18 mouse cellular contexts compared by ENCODE assay signal in genomic region chrX:57659571-57659970, GRCm38 (mm10).
A peak's percentile ranks its signal among the peaks of the same experiment; 100 is the strongest.
DNase-seq lines count a peak whose midpoint lies in the region; ATAC-seq lines count a peak whose summit lies in the region.
"Had no signal": no experiment of that assay in that cellular context is flagged by ENCODE, and none has a peak within 500 bp of the region (broad histone marks: within the 10 kb centered on the region; RNA-seq: fewer than 3 reads in every experiment).

No protein-coding gene starts in this region.

- H3K4me1 ChIP-seq in hindbrain, embryonic 16.5 days (ENCODE audit: control insufficient read depth, insufficient read depth, low read depth, low read length): no peaks in the 10 kb centered on the region
- H3K4me1 ChIP-seq in hindbrain, embryonic 11.5 days (replicated peaks; ENCODE audit: control insufficient read depth, insufficient read depth, low read length): no peaks in the 10 kb centered on the region
- H3K4me1 ChIP-seq: embryonic facial prominence, embryonic 13.5 days; forebrain, embryonic 12.5 days; hindbrain, embryonic 15.5 days had no signal

- H3K4me3 ChIP-seq in hindbrain, embryonic 16.5 days (ENCODE audit: low read length): no peak overlapping the region
- H3K4me3 ChIP-seq in hindbrain, embryonic 11.5 days (ENCODE audit: low read depth, low read length): no peak overlapping the region
- H3K4me3 ChIP-seq: embryonic facial prominence, embryonic 13.5 days; forebrain, embryonic 12.5 days; heart, embryonic 15.5 days; hindbrain, embryonic 15.5 days had no signal

- ATAC-seq in hindbrain, embryonic 16.5 days: peak; percentile 42; the same call in 1 of the 2 replicates
- no peak for ATAC-seq in hindbrain, embryonic 11.5 days (ENCODE audit: low FRiP score)
- ATAC-seq: forebrain, embryonic 16.5 days had no signal

- WGBS in hindbrain, embryonic 16.5 days: 87% methylated on average over 3 of the region's 3 CpGs
- WGBS in hindbrain, embryonic 11.5 days: 95% methylated on average over 3 of the region's 3 CpGs

- DNase-seq in hindbrain, embryonic 11.5 days (ENCODE audit: low spot score): no peak
- DNase-seq in cerebellum, adult 9-10 months: peak; percentile 10
- DNase-seq in cerebellum, adult 9-11 months: peak; percentile 2
- DNase-seq in cerebellum, postnatal 36 days: peak; percentile 12 to 21
- no peak for DNase-seq in urinary bladder, adult 2 months (ENCODE audit: low spot score)
- DNase-seq: adrenal gland, adult 2 months; adrenal gland, postnatal 25 days; gastrocnemius, postnatal 10 days; heart, adult 18-20 months; heart, postnatal 14 days; kidney, adult 11 months had no signal

- H3K9me3 ChIP-seq in hindbrain, embryonic 16.5 days (ENCODE audit: control insufficient read depth, low read length): no peaks in the 10 kb centered on the region
- H3K9me3 ChIP-seq in hindbrain, embryonic 11.5 days (ENCODE audit: control insufficient read depth, low read length): no peaks in the 10 kb centered on the region
- H3K9me3 ChIP-seq: embryonic facial prominence, embryonic 13.5 days; forebrain, embryonic 12.5 days; heart, embryonic 15.5 days; hindbrain, embryonic 15.5 days had no signal

- no peaks in the 10 kb centered on the region for H3K36me3 ChIP-seq in hindbrain, embryonic 16.5 days (ENCODE audit: control insufficient read depth, insufficient read depth, low read length)
- H3K36me3 ChIP-seq in hindbrain, embryonic 11.5 days (ENCODE audit: control insufficient read depth, insufficient read depth, low read length): no peaks in the 10 kb centered on the region
- H3K36me3 ChIP-seq: embryonic facial prominence, embryonic 13.5 days; forebrain, embryonic 12.5 days; heart, embryonic 15.5 days; hindbrain, embryonic 15.5 days had no signal

- H3K4me2 ChIP-seq in hindbrain, embryonic 16.5 days (ENCODE audit: low read length): no peak overlapping the region
- no peak overlapping the region for H3K4me2 ChIP-seq in hindbrain, embryonic 11.5 days (replicated peaks; ENCODE audit: low read depth, low read length)
- H3K4me2 ChIP-seq: embryonic facial prominence, embryonic 13.5 days; forebrain, embryonic 12.5 days; heart, embryonic 11.5 days; heart, embryonic 15.5 days; hindbrain, embryonic 15.5 days had no signal

- no peak overlapping the region for H3K27ac ChIP-seq in hindbrain, embryonic 16.5 days (ENCODE audit: low read depth, low read length)
- H3K27ac ChIP-seq in hindbrain, embryonic 11.5 days (ENCODE audit: low read depth, low read length): no peak overlapping the region
- H3K27ac ChIP-seq: embryonic facial prominence, embryonic 13.5 days; forebrain, embryonic 12.5 days; heart, embryonic 15.5 days; hindbrain, embryonic 15.5 days had no signal

- no peaks in the 10 kb centered on the region for H3K27me3 ChIP-seq in hindbrain, embryonic 16.5 days (replicated peaks; ENCODE audit: control insufficient read depth, insufficient read depth, low read length)
- H3K27me3 ChIP-seq in hindbrain, embryonic 11.5 days (ENCODE audit: control insufficient read depth, insufficient read depth, low read length): no peaks in the 10 kb centered on the region
- H3K27me3 ChIP-seq: embryonic facial prominence, embryonic 13.5 days; forebrain, embryonic 12.5 days; heart, embryonic 15.5 days; hindbrain, embryonic 15.5 days had no signal

- no peak overlapping the region for H3K9ac ChIP-seq in hindbrain, embryonic 16.5 days (ENCODE audit: low read depth, low read length)
- H3K9ac ChIP-seq in hindbrain, embryonic 11.5 days (ENCODE audit: low read depth, low read length): no peak overlapping the region
- H3K9ac ChIP-seq: embryonic facial prominence, embryonic 13.5 days; forebrain, embryonic 12.5 days; heart, embryonic 15.5 days; hindbrain, embryonic 15.5 days had no signal

Comparison
In these comparisons a context has a peak if more than half of its experiments do, and no peak if none do; other contexts are left out.
1. DNase-seq: peak in cerebellum, adult 9-10 months (single experiment), cerebellum, adult 9-11 months (single experiment) and cerebellum, postnatal 36 days (2 of 2); none in hindbrain, embryonic 11.5 days (single experiment) and urinary bladder, adult 2 months (single experiment).